Mouse (Mus musculus) heart, adult 2 months (tissue): ENCODE data around the gene Apobr. TPM values are rescaled to one million over a fixed set of nuclear protein-coding genes. Genes with fewer than 3 reads are reported as not detected.

Experiments used
- DNase-seq, 2 experiments: peaks; one replicate each; pipeline ENCODE4 v3.0.0; 2021
- H3K27ac ChIP-seq: fragments of 200-600 bp; 2 replicates; pipeline ENCODE4 v1.8.1; 2022
- H3K27me3 ChIP-seq: fragments of 200-500 bp; 2 replicates; pipeline ENCODE4 v1.6.1; 2012; ENCODE audit warnings: mild to moderate bottlenecking, low read length, inconsistent platforms, mixed read lengths; ENCODE audit not compliant: control insufficient read depth, insufficient read depth
- H3K36me3 ChIP-seq: fragments of 200-500 bp; 2 replicates; pipeline ENCODE4 v1.6.1; 2012; ENCODE audit warnings: low read length, inconsistent platforms; ENCODE audit not compliant: control insufficient read depth, insufficient read depth
- H3K4me1 ChIP-seq: fragments of 200-500 bp; 2 replicates; pipeline ENCODE4 v1.6.1; 2011; ENCODE audit warnings: low read length; ENCODE audit not compliant: control insufficient read depth, insufficient read depth
- H3K4me3 ChIP-seq: fragments of 200-600 bp; 2 replicates; pipeline ENCODE4 v1.8.1; 2022
- H3K79me2 ChIP-seq: fragments of 200-500 bp; replicated peaks from 2 replicates; pipeline ENCODE4 v1.6.1; 2012; ENCODE audit warnings: mild to moderate bottlenecking, inconsistent platforms, low read length, moderate library complexity, mixed read lengths; ENCODE audit not compliant: control insufficient read depth, insufficient read depth
- H3K9ac ChIP-seq: fragments of 200-500 bp; 2 replicates; pipeline ENCODE4 v1.6.1; 2012; ENCODE audit warnings: low read depth, mild to moderate bottlenecking, control low read depth, inconsistent platforms, low read length, mixed read lengths
- CTCF ChIP-seq: fragments of 200-600 bp; IDR thresholded peaks from 2 replicates; pipeline ENCODE4 v1.8.1; 2022; ENCODE audit warnings: antibody characterized with exemption, mild to moderate bottlenecking, moderate library complexity
- EP300 ChIP-seq: fragments of 200-500 bp; IDR thresholded peaks from 2 replicates; pipeline ENCODE4 v1.6.1; 2011; ENCODE audit warnings: low read depth, low read length, control low read depth; ENCODE audit not compliant: insufficient read depth
- POLR2A ChIP-seq: fragments of 200-500 bp; IDR thresholded peaks from 2 replicates; pipeline ENCODE4 v1.6.1; 2011; ENCODE audit warnings: mild to moderate bottlenecking, low read depth, low read length, control low read depth; ENCODE audit not compliant: insufficient read depth
- WGBS: fragments of 180-500 bp; shearing (Covaris S2); methylation state at CpG from one replicate; pipeline ENCODE4 v1.1.7; 2018; 5-methylcytosine and 5-hydroxymethylcytosine counted together
- intact Hi-C: fragments of 180-260 bp; cut with DNase I; formaldehyde crosslinking; loops from one replicate; pipeline ENCODE4 v1.15.1; 2025
- polyA plus RNA-seq: library from polyadenylated mRNA; depleted of rRNA; stranded (reverse); fragments of >200 nt; gene quantifications from 2 replicates; pipeline ENCODE4 v1.2.3, GENCODE M21; 2012
- total RNA-seq, 2 experiments: library from RNA; stranded (reverse); gene quantifications; 2 replicates each; pipeline ENCODE4 v1.2.3; 2021

The Apobr gene
- total and polyA plus RNA-seq, 3 experiments, result 0.32 to 1.1 (median 0.39) TPM

GRCm38 (mm10) chr7:126554796-126555195 lies 29.9 kb upstream of the Apobr start:
- Histone ChIP-seq H3K36me3 (peaks cover 2% of the 10 kb centered on the region), H3K27ac (no peak overlapping the region), H3K27me3 (no peaks in the 10 kb centered on the region), H3K4me3 (no peak overlapping the region), H3K79me2 (no peaks in the 10 kb centered on the region), H3K4me1 (no peaks in the 10 kb centered on the region), H3K9ac (no peak overlapping the region)
- TF ChIP-seq POLR2A (no peak), CTCF (peak; percentile 30; the same call in 1 of the 2 replicates), EP300 (no peak)
- intact Hi-C loops, result no loop called here
- no peak for DNase-seq
- 98% methylated on average over 1 of the region's 1 CpGs for WGBS

DNA sequence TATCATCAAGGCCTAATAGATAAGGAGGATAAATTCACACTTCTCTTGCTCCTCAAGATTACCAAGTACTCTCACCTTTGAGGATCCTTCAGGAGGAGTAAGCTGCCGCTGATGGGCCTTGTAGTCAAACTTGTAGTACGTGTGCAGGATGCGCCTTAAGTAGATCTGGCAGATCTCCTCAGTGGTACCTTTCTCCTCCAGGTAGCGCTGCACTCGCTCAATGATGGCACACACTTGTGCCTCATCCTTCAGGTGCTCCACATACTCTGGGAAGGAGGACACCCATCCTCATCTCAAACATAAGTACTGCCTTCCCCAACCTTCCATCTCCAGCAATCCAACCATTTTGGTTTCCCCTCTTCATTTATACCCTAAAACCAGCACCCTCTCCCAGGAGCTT lies 28.1 kb upstream of the Apobr start:
- Histone ChIP-seq H3K9ac (no peak overlapping the region), H3K79me2 (no peaks in the 10 kb centered on the region), H3K36me3 (peaks cover 2% of the 10 kb centered on the region), H3K27me3 (no peaks in the 10 kb centered on the region), H3K4me3 (no peak overlapping the region), H3K4me1 (no peaks in the 10 kb centered on the region), H3K27ac (no peak overlapping the region)
- 93% methylated on average over 5 of the region's 5 CpGs for WGBS
- TF ChIP-seq POLR2A, result no peak
- no peak for TF ChIP-seq EP300
- no peak for TF ChIP-seq CTCF
- no peak for DNase-seq
- intact Hi-C loops, result no loop called here

GRCm38 (mm10) chr7:126565693-126566092 lies 19.0 kb upstream of the Apobr start:
- Histone ChIP-seq H3K27ac (peak overlapping the region; percentile 83), H3K4me1 (no peaks in the 10 kb centered on the region; the same call in 1 of the 2 replicates), H3K27me3 (no peaks in the 10 kb centered on the region), H3K4me3 (peak overlapping the region; percentile 91), H3K36me3 (peaks cover 9% of the 10 kb centered on the region; the same call in 1 of the 2 replicates), H3K79me2 (no peaks in the 10 kb centered on the region), H3K9ac (peak overlapping the region; percentile 96)
- intact Hi-C loops, result loop anchor here (2.0 kb wide), 2 partner anchors 17 to 91 kb away; partner anchors contain the start of gene Sh2b1
- DNase-seq, result no peak
- WGBS, result 1% methylated on average over 28 of the region's 28 CpGs
- TF ChIP-seq EP300, result no peak
- TF ChIP-seq CTCF, result no peak
- no peak for TF ChIP-seq POLR2A

- no peak for TF ChIP-seq CTCF
- TF ChIP-seq EP300, result peak; percentile 52; the same call in 1 of the 2 replicates
- peak; percentile 80 for TF ChIP-seq POLR2A
- peak; percentile 84 to 90 for DNase-seq
- H3K79me2 ChIP-seq, result no peaks in the 10 kb centered on the region
- intact Hi-C loops, result loop anchor here (2.0 kb wide), 2 partner anchors 17 to 91 kb away; partner anchors contain the start of gene Sh2b1
- H3K4me3 ChIP-seq, result peak within 1 kb of the TSS; percentile 91
- H3K4me1 ChIP-seq, result no peaks in the 10 kb centered on the region; the same call in 1 of the 2 replicates
- H3K9ac ChIP-seq, result peak within 1 kb of the TSS; percentile 96
- under 1% methylated on average over 46 of the region's 46 CpGs for WGBS
- no peaks in the 10 kb centered on the region for H3K27me3 ChIP-seq
- peaks cover 9% of the 10 kb centered on the region; the same call in 1 of the 2 replicates for H3K36me3 ChIP-seq
- H3K27ac ChIP-seq, result peak within 1 kb of the TSS; percentile 83
Measured at GRCm38 (mm10) chr7:126566094-126566765, 18.5 kb upstream of the Apobr start, which contains the start of gene Eif3c. Gene Eif3c (minus strand): TSS chr7:126566411.

DNA sequence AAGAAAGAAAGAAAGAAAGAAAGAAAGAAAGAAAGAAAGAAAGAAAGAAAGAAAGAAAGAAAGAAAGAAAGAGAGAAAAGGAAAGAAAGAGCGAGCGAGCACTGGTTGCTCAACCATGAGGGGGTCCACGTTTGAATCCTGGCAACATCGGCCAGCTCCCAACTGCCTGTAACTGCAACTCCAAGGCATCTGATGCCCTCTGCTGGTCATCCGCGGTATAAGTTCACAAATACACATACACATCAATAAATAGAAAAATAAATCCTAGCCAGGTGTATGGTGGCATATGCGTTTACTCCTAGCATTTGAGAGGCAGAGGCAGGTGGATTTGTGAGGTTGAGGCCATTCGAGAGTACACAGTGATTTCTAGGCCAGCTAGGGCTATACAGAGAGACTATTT lies 7.8 kb upstream of the Apobr start:
- no peaks in the 10 kb centered on the region for H3K4me1 ChIP-seq
- no peak overlapping the region for H3K27ac ChIP-seq
- DNase-seq, result no peak
- H3K4me3 ChIP-seq, result no peak overlapping the region
- intact Hi-C loops, result no loop called here
- no peaks in the 10 kb centered on the region for H3K27me3 ChIP-seq
- TF ChIP-seq CTCF (peak; percentile 68), EP300 (no peak)
- no peaks in the 10 kb centered on the region for H3K36me3 ChIP-seq
- WGBS, result 62% methylated on average over 8 of the region's 8 CpGs
- no peaks in the 10 kb centered on the region for H3K79me2 ChIP-seq
- H3K9ac ChIP-seq, result no peak overlapping the region

DNA sequence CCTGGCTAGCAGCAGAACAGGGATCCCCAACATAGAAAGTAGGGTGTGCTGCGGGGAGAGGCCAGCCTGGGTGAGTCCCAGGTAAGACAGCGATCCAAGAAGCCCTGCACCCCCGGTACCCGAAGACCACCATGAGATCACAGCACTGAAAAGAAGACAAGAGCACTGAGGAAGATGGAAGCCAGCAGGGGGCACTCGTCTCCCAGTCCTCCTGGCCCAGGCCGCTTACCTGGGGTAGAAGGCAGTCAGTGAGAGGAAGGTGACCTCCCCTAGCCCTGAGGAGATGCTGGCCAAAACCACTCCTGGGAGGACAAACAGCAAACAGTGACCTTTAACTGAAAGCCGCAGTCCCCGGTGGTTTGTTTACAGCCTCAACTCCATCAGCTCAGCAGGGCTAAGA lies 5.6 kb upstream of the Apobr start:
- Histone ChIP-seq H3K4me1 (no peaks in the 10 kb centered on the region), H3K36me3 (no peaks in the 10 kb centered on the region), H3K4me3 (no peak overlapping the region), H3K9ac (no peak overlapping the region), H3K79me2 (no peaks in the 10 kb centered on the region), H3K27me3 (no peaks in the 10 kb centered on the region), H3K27ac (no peak overlapping the region)
- intact Hi-C loops, result loop anchor here (2.0 kb wide), 1 partner anchor 58 kb away; no protein-coding TSS in a partner anchor
- WGBS, result 62% methylated on average over 8 of the region's 8 CpGs
- peak; percentile 48 to 67 for DNase-seq
- TF ChIP-seq CTCF, result peak; percentile 73
- no peak for TF ChIP-seq POLR2A
